Mouse (Mus musculus) G1E (cell line): Measurements from ENCODE around the gene Hpd. TPM values are rescaled to one million over a fixed set of nuclear protein-coding genes. Genes with fewer than 3 reads are reported as not detected.

Source experiments
- ATAC-seq: 2 replicates; pipeline ENCODE4 v1.8.0; 2016; ENCODE audit warnings: mild to moderate bottlenecking; ENCODE audit not compliant: insufficient number of reproducible peaks, poor library complexity, low FRiP score, severe bottlenecking; ENCODE audit errors: extremely low read depth
- DNase-seq: peaks from one replicate; pipeline ENCODE4 v3.0.0; 2012; ENCODE audit warnings: low spot score
- H3K27me3 ChIP-seq: 2 replicates; pipeline ENCODE4 v1.6.1; 2012; ENCODE audit warnings: mild to moderate bottlenecking, low read length, inconsistent platforms; ENCODE audit not compliant: insufficient read depth
- H3K36me3 ChIP-seq: replicated peaks from 2 replicates; pipeline ENCODE3; 2012; ENCODE audit warnings: mild to moderate bottlenecking, inconsistent platforms
- H3K4me1 ChIP-seq: 2 replicates; pipeline ENCODE4 v1.6.1; 2012; ENCODE audit warnings: low read depth, low read length, inconsistent platforms, mixed read lengths; ENCODE audit not compliant: insufficient read depth
- H3K4me3 ChIP-seq: 2 replicates; pipeline ENCODE4 v1.5.1; 2012; ENCODE audit warnings: low read depth, mild to moderate bottlenecking, inconsistent platforms, low read length, moderate library complexity, mixed read lengths
- H3K9me3 ChIP-seq: replicated peaks from 2 replicates; pipeline ENCODE4 v1.6.1; 2012; ENCODE audit warnings: inconsistent platforms
- CTCF ChIP-seq: IDR thresholded peaks from 2 replicates; pipeline ENCODE4 v1.5.1; 2012; ENCODE audit warnings: low read depth, low read length, inconsistent platforms, mixed read lengths
- GATA1 ChIP-seq: IDR thresholded peaks from 2 replicates; pipeline ENCODE4 v1.6.1; 2012; ENCODE audit warnings: borderline replicate concordance, low read length, inconsistent platforms, mixed read lengths
- GATA2 ChIP-seq: IDR thresholded peaks from 2 replicates; pipeline ENCODE4 v1.6.1; 2012; ENCODE audit warnings: low read depth, low read length, inconsistent platforms, borderline replicate concordance
- POLR2AphosphoS5 ChIP-seq: IDR thresholded peaks from 2 replicates; pipeline ENCODE4 v1.6.1; 2012; ENCODE audit warnings: low read depth, low read length, inconsistent platforms; ENCODE audit not compliant: insufficient replicate concordance
- TAL1 ChIP-seq: conservative IDR thresholded peaks from 2 replicates; pipeline ENCODE4 v1.6.1; 2012; ENCODE audit warnings: low read depth, low read length, inconsistent platforms, mixed read lengths
- polyA plus RNA-seq: library from polyadenylated mRNA; stranded (reverse); fragments of >175 nt; gene quantifications from 2 replicates; pipeline ENCODE4 v1.2.3, GENCODE M21; 2012
- total RNA-seq, 2 experiments: library from RNA; stranded (forward) in 1 of 2; stranded (reverse) in 1 of 2; fragments of 200-1000 nt in 1 of 2; fragments of >200 nt in 1 of 2; fragmentation: Nextera tagmentation in 1 of 2; gene quantifications; 2 replicates each; pipeline ENCODE4 v1.2.3; 2014 to 2017

Gene Hpd
- total and polyA plus RNA-seq, 3 experiments: not detected

DNA sequence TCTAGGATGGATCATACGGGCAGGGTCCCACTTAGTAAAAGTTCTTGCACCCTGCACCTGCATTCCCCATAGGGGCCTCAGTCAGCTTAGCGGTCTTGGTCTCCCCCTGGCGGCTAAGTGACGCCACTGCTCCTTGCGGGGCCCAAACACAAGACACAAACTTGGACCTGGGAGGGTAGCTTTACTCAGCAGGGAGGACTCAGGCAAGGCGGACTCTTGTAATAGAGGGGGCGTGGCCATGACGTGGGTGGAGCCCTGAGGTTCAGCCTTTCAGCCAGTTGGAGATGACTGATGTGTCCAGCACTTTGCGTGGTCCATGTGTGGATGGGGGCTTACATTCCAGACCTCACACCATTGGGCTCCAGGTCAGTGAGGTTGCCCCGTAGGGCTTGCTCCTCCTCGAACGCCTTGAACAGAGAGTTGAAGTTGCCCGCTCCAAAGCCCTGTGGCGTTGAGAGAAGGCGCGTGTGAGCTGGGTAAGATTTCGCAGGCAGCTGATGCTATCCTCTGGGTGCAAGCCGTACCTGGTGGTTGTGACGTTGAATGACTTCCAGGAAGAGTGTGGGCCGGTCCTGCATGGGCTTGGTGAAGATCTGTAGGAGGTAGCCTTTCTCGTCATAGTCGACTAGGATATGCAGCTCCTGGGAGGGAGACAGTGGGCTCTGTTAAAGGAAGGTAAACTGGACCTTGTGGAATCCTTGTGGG lies 10.7 kb downstream of the Hpd start:
- Histone ChIP-seq H3K36me3 (peaks cover 15% of the 10 kb centered on the region), H3K4me3 (no peak overlapping the region), H3K27me3 (peaks cover 13% of the 10 kb centered on the region), H3K9me3 (no peaks in the 10 kb centered on the region), H3K4me1 (peaks cover 10% of the 10 kb centered on the region)
- no peak for TF ChIP-seq GATA1
- peak; percentile 94 for TF ChIP-seq CTCF
- DNase-seq (peak; percentile 47), ATAC-seq (peak; percentile 34; the same call in 1 of the 2 replicates)

DNA sequence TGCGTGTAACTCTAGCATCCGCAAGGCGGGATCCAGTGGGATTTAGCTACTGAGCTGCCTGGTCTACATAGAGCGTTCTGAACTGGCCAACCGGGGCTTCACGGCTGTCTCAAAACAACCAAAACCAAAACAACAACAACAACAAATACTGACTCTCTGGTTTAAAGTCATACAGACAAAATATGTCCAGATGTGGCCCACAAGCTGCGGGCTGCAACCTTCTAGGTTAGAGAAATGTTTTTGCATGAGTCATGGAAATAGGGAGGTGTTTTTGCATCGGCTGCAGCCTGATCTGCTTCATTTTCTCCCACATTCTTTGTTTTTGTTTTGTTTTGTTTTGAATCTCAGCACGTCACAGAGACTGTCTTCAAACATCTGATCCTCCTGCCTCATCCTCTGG lies 12.2 kb downstream of the Hpd start:
- Histone ChIP-seq H3K9me3 (no peaks in the 10 kb centered on the region), H3K4me3 (no peak overlapping the region), H3K4me1 (peaks cover 22% of the 10 kb centered on the region), H3K36me3 (peaks cover 29% of the 10 kb centered on the region), H3K27me3 (peaks cover 5% of the 10 kb centered on the region; the same call in 1 of the 2 replicates)
- no peak for DNase-seq
- TF ChIP-seq TAL1: no peak
- no peak for TF ChIP-seq CTCF
- no peak for TF ChIP-seq GATA2
- no peak for TF ChIP-seq POLR2AphosphoS5
- no peak for TF ChIP-seq GATA1
- ATAC-seq: no peak

DNA sequence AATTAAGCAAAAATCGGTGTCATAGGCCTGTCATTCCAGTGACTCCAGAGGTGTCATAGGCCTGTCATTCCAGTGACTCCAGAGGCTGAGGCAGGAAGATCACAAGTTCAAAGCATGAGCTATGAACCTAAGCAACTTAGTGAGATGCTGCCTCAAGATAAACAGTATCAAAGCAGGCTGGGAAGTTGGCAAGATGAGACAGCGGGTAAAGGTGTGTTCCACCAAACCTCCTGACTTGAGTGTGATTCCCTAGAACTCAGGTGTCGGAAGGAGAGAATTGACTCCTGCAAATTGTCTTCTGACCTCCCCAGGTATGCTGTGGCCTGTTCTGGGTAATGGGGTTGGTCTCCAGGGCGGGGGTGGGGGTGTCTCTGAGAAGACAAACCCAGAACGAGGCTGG lies 13.2 kb downstream of the Hpd start, which contains the start of gene Psmd9:
TSS of gene Psmd9 (plus strand) at position 130 of the 400 bp plus-strand sequence.
- Histone ChIP-seq H3K4me1 (peaks cover 22% of the 10 kb centered on the region), H3K9me3 (no peaks in the 10 kb centered on the region), H3K36me3 (peaks cover 34% of the 10 kb centered on the region), H3K27me3 (peaks cover 1% of the 10 kb centered on the region; the same call in 1 of the 2 replicates), H3K4me3 (no peak within 1 kb of the TSS)
- no peak for TF ChIP-seq CTCF
- no peak for TF ChIP-seq POLR2AphosphoS5
- TF ChIP-seq TAL1: no peak
- TF ChIP-seq GATA1: no peak
- no peak for TF ChIP-seq GATA2
- ATAC-seq: no peak
- DNase-seq: no peak

DNA sequence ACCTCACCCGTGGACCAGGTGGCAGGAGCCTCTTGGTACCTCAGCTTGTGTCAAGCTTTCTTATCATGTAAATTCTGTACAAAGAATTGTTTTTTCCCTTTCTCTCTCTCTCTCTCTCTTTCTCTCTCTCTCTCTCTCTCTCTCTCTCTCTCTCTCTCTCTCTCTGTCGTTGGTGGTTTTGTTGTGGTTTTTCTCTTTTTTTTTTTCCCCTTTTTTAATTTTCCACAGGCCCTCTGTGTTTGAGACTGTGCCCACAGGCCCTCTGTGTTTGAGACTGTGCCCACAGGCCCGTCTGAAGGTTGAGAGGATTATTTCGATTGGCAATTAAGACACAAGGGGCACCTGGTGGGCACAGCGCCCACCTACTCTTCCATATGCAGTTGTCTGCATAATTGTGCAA lies 14.9 kb downstream of the Hpd start:
- Histone ChIP-seq H3K36me3 (peaks cover 51% of the 10 kb centered on the region), H3K9me3 (no peaks in the 10 kb centered on the region), H3K27me3 (no peaks in the 10 kb centered on the region), H3K4me1 (peaks cover 22% of the 10 kb centered on the region), H3K4me3 (no peak overlapping the region)
- TF ChIP-seq GATA1: no peak
- TF ChIP-seq TAL1: no peak
- ATAC-seq (no peak), DNase-seq (no peak)

DNA sequence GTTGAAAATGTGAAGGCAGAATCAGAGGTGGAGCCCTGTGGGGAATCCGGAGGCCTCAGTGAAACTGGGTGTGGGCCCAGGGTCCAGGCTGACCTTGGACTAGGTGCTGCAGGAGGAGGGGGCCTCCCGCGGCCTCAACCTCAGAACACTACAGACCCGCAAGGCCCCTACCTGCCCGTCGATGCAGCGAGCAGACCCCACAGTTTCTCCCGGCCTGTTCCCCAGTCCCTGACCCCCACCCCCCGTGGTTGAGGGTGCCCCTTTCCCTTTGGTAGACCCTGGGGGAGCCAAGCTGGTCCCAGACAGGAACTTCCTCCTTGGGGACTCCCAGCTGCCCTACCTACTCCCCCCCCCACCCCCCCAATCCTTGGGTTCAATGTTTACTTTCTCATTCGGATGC lies 16.1 kb downstream of the Hpd start:
- DNase-seq (no peak), ATAC-seq (no peak)
- H3K9me3 ChIP-seq: no peaks in the 10 kb centered on the region
- H3K36me3 ChIP-seq: peaks cover 62% of the 10 kb centered on the region
- H3K4me1 ChIP-seq: peaks cover 21% of the 10 kb centered on the region
- H3K4me3 ChIP-seq: peak overlapping the region; percentile 46; the same call in 1 of the 2 replicates
- TF ChIP-seq GATA2: no peak
- no peak for TF ChIP-seq GATA1
- TF ChIP-seq TAL1: no peak
- TF ChIP-seq POLR2AphosphoS5: no peak
- no peak for TF ChIP-seq CTCF
- H3K27me3 ChIP-seq: no peaks in the 10 kb centered on the region

DNA sequence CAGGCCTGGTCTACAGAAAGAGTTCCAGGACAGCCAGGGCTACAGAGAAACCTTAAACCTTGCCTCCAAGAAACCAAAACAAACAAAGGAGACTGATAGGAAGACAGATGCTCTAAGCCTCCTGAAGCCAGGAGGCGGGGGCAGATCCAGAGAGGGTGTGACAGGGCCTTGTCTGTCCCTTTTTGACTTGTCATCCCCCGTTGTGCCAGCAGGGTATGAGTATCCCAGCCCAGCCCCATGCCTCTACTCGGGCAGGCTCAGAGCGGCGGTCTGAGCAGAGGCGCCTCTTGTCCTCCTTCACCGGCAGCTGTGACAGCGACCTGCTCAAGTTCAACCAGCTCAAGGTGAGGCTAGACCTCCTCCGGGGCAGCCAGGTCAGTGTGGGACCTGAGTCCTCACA lies 19.6 kb downstream of the Hpd start:
- Histone ChIP-seq H3K4me3 (no peak overlapping the region), H3K4me1 (peaks cover 34% of the 10 kb centered on the region), H3K9me3 (no peaks in the 10 kb centered on the region), H3K27me3 (no peaks in the 10 kb centered on the region; the same call in 1 of the 2 replicates), H3K36me3 (peaks cover 89% of the 10 kb centered on the region)
- no peak for DNase-seq
- no peak for TF ChIP-seq TAL1
- TF ChIP-seq GATA1: no peak
- no peak for TF ChIP-seq GATA2
- TF ChIP-seq CTCF: no peak
- TF ChIP-seq POLR2AphosphoS5: no peak
- no peak for ATAC-seq

DNA sequence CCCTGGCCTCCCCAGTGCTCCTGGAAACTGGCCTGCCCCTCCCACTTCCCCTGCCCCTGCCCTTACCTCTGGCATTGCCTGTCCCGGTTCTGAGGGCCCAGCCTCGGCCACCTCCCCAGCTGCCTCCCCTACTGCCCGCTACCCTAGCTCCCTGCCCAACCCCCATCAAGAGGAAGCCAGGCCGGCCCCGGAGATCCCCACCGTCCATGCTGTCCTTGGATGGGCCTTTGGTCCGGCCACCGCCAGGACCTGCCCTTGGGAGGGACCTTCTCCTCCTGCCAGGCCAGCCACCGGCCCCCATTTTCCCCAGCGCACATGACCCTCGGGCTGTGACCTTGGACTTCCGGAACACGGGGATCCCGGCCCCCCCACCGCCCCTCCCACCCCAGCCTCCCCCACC lies 22.2 kb downstream of the Hpd start:
- no peaks in the 10 kb centered on the region for H3K9me3 ChIP-seq
- H3K36me3 ChIP-seq: peaks cover 92% of the 10 kb centered on the region
- TF ChIP-seq GATA1 (no peak), POLR2AphosphoS5 (no peak), TAL1 (no peak), CTCF (no peak), GATA2 (no peak)
- no peak overlapping the region for H3K4me3 ChIP-seq
- ATAC-seq (no peak), DNase-seq (no peak)
- peaks cover 30% of the 10 kb centered on the region for H3K4me1 ChIP-seq
- H3K27me3 ChIP-seq: no peaks in the 10 kb centered on the region; the same call in 1 of the 2 replicates
